Mouse (Mus musculus) ES-Bruce4 (cell line): ENCODE data around the gene Glb1.

Experiments
- CTCF ChIP-seq: IDR thresholded peaks from one replicate; pipeline ENCODE4 v1.8.1; 2011; ENCODE audit warnings: low read depth, low read length
- EP300 ChIP-seq: IDR thresholded peaks from 2 replicates; pipeline ENCODE4 v1.6.1; 2011; ENCODE audit warnings: low read depth, low read length; ENCODE audit not compliant: insufficient read depth

DNA sequence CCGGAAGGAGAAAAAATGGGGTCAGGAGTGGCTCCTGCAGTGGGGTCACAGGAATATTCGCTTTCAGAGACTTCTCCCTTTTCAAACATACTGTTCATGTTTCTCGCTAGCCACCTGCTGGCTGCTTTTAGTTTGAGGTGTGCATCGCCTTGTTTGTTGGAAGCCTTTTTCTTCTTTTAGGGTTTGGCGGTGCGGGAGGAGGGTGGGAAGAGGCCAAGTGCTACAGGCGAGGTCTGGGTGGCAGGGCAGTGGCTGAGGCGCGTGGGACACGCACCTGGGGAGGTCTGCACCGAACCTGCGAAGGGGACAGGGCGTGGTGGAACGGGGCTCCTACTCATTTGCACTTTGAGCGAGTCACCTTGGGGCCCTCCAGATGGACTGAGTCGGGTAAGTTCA is 807 bp downstream of the Glb1 start:
- no peak for TF ChIP-seq CTCF
- TF ChIP-seq EP300, result no peak
